Mouse (Mus musculus): ENCODE results near the gene Gm49339. TPM values are rescaled to one million over a fixed set of nuclear protein-coding genes. Genes with fewer than 3 reads are reported as not detected.
"Not testable (repeated sequence)": the region's sequence is repeated elsewhere in the genome, so short reads cannot be mapped to it uniquely, and the experiment has no call there.

Gm49339 gene
- not detected for total RNA-seq (2021)
- long read RNA-seq, experiment 1, result 0 reads
- long read RNA-seq, experiment 2, result 0 reads

DNA sequence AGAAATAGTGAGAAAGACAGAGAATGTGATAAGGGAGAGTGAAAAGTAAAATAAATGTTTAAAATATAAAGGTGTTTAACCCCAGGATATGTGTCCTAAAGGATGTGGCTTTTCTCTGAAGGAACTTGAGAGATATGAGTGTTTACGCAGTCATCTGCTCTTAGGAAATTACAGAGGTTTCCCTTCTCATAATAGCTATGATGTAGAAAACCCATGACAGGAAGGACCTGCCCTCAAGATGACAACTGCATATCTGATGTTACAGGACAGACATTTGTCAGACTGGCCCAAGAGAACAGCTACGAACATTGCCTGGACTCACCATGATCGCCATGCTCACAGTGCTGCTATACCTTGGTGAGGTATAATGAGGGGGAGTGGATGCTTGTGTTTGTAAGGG, at the start of gene Gm49339, which contains the start of gene Lilr4b:
Gene Gm49339, plus strand, starts transcription at position 216 of the 400 bp plus-strand sequence.
Gene Lilr4b, plus strand, starts transcription at position 236 of the 400 bp plus-strand sequence.
- DNase-seq (ENCODE audit: extremely low spot score in 1 of 2, low spot score in 2 of 2); H3K27ac ChIP-seq; intact Hi-C loops (cut with DNase I): not testable (repeated sequence)

DNA sequence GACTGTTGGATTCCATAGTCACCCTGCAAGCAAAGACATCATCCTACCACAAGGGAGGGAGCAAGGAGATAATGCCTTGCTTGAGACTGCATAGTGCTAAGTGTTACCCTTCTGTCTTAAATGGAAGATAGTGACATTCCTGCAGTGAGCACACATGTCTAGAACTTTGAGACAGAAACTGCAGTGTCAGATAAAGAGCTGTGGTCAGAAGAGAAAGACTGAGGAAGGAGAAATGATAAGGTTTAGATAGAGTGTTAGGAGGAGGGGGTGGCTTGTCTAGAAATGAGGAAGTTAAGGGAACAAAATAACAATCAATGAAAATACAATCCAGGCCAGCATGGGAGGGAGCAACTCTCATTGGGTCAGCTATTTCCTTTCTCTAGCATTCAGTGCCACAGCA, 47.5 kb upstream of the Gm49339 start:
- TF ChIP-seq CTCF (IDR thresholded peaks at IDR 0.05), result no peak
- Histone ChIP-seq H3K4me3 (no peak overlapping the region), H3K27ac (no peak overlapping the region)
- DNase-seq (ENCODE audit: extremely low spot score in 1 of 2, low spot score in 2 of 2), result no peak
- intact Hi-C loops (cut with DNase I), result no loop called here

More for the DNA sequence above, at the start of gene Gm49339, which contains the start of gene Lilr4b:
- H3K4me3 ChIP-seq, result not testable (repeated sequence)

DNA sequence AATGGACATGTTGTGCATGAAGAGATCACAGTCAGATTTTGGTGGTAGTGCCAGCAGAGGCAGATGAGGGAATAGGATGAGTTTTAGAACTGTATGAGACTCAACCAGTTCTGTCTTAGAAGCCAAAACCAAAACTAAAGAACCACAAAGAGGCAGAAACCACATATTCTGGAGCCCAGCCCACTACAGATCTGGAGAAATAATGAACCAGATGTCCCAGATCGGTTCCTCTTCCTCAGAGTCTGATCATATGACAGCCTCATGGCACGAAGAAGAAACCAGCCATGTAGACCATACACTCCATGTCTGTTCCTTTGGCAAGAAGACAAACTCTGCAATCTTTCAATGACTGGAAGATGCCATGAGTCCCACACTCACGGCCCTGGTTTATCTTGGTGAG, 44.7 kb upstream of the Gm49339 start:
- DNase-seq (ENCODE audit: extremely low spot score in 1 of 2, low spot score in 2 of 2), result no peak
- intact Hi-C loops (cut with DNase I), result no loop called here
- no peak overlapping the region for H3K4me3 ChIP-seq
- no peak overlapping the region for H3K27ac ChIP-seq
- TF ChIP-seq CTCF (IDR thresholded peaks at IDR 0.05), result no peak

DNA sequence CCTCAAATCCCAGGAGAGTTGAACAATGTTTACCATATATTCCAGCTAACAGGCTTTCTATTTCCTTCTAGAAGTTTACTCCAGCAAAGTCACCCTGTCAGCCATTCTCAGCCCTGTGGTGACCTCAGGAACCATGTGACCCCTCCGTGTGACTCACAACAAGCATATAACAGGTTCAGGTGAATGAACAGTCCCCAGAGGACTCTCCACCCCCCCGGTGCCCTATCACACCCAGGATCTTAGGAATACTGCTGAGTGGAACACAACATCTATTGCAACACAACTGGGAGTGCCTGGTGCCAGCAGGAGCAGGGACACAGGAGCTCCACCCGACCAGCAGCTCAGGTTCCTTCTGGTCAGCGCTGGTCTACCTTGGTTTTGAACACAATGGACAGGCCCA, 28.8 kb upstream of the Gm49339 start:
- no peak overlapping the region for H3K27ac ChIP-seq
- TF ChIP-seq CTCF (IDR thresholded peaks at IDR 0.05), result no peak
- no peak overlapping the region for H3K4me3 ChIP-seq
- intact Hi-C loops (cut with DNase I), result no loop called here
- no peak for DNase-seq (ENCODE audit: extremely low spot score in 1 of 2, low spot score in 2 of 2)

GRCm38 (mm10) chr10:51453616-51454298, 26.7 kb upstream of the Gm49339 start:
- Histone ChIP-seq H3K4me3 (no peak overlapping the region), H3K27ac (no peak overlapping the region)
- DNase-seq (ENCODE audit: extremely low spot score in 1 of 2, low spot score in 2 of 2), result no peak
- TF ChIP-seq CTCF (IDR thresholded peaks at IDR 0.05), result no peak
- intact Hi-C loops (cut with DNase I), result no loop called here

DNA sequence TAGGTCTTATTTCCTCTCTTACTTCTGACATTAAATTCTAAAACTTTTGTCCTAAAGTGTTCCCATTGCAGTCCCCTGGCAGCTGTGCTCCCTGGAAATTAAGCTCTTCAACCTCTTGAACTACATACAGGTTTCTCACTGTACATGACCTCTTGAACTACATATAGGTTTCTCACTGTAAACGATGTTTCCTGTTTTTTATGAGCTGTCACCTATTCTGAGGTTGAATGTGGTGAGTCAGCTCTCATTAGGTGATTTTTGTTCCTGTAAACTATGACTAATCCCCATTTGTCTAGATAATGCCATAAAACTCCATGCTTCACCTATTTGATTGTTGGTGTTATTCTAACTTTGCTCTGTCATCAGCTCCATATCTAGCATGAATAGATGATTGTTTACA, 26.0 kb upstream of the Gm49339 start:
- no peak overlapping the region for H3K4me3 ChIP-seq
- no peak overlapping the region for H3K27ac ChIP-seq
- intact Hi-C loops (cut with DNase I), result no loop called here
- TF ChIP-seq CTCF (IDR thresholded peaks at IDR 0.05), result no peak
- DNase-seq (ENCODE audit: extremely low spot score in 1 of 2, low spot score in 2 of 2), result no peak

DNA sequence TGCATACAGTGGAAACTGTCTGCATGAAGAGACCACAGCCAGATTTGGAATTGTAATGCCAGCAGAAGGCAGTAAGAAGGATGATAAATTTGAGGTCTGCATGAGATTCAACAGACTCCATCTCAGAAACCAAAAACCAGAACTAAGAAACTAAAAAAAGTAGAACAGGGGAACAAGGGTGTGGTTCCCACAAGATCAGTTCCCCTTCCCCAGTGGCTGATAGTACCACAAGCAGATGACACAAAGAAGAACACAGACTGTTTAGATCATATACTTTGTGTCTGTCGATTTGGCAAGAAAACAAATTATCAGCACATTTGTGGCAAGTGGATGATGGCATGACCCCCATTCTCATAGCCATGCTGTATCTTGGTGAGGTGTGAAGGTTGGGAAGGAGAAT, 24.6 kb upstream of the Gm49339 start:
- no peak overlapping the region for H3K4me3 ChIP-seq
- no peak overlapping the region for H3K27ac ChIP-seq
- DNase-seq (ENCODE audit: extremely low spot score in 1 of 2, low spot score in 2 of 2), result no peak
- TF ChIP-seq CTCF (IDR thresholded peaks at IDR 0.05), result no peak
- intact Hi-C loops (cut with DNase I), result no loop called here

DNA sequence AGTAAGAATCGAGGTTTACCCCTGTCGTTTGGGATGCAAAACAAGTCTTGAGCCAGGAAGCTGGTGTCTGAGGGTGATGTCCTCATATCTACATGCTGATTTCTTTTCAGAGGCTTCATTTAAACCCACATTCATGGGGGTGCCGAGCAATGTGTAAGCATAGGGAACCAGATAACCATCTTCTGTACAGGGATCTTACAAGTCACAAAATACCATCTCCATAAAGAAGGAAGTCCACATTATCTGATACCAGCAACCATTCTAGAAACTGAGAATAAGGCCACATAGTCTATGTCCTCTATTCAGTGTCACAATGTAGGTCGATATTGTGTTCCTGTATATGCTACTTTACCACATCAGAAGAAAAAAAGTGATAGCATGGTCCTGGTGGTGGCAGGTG, 24.0 kb upstream of the Gm49339 start:
- no peak overlapping the region for H3K4me3 ChIP-seq
- intact Hi-C loops (cut with DNase I), result no loop called here
- TF ChIP-seq CTCF (IDR thresholded peaks at IDR 0.05), result no peak
- no peak overlapping the region for H3K27ac ChIP-seq
- no peak for DNase-seq (ENCODE audit: extremely low spot score in 1 of 2, low spot score in 2 of 2)

DNA sequence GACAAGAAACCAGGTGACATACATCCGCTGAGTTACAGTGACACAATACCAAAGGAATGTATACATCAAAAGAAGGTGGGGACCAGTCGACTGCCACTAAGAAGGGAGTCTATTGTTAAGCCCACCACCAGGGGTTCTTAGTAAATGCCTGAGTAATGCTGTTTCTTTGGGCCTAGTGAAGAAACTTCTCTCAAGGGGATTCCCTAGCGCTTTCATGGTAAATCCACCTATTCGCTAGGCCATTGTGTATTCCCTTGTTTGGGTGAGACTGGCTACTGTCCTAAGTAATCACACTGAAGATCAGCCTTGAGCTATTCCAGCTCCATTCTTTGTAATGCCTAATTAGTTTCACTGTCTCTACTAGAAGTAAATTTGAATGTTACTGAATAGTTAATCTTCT, 16.6 kb upstream of the Gm49339 start:
- intact Hi-C loops (cut with DNase I); H3K27ac ChIP-seq; DNase-seq (ENCODE audit: extremely low spot score in 1 of 2, low spot score in 2 of 2); H3K4me3 ChIP-seq: not testable (repeated sequence)

- H3K4me3 ChIP-seq; intact Hi-C loops (cut with DNase I); H3K27ac ChIP-seq; DNase-seq (ENCODE audit: extremely low spot score in 1 of 2, low spot score in 2 of 2): not testable (repeated sequence)
Observed at GRCm38 (mm10) chr10:51490691-51491090, 10.3 kb downstream of the Gm49339 start, which contains the start of gene Lilrb4a. Gene Lilrb4a, plus strand, starts transcription at chr10:51490956.

GRCm38 (mm10) chr10:51520021-51520420, 39.6 kb downstream of the Gm49339 start:
- Histone ChIP-seq H3K27ac (no peak overlapping the region), H3K4me3 (no peak overlapping the region)
- TF ChIP-seq CTCF (IDR thresholded peaks at IDR 0.05), result no peak
- no peak for DNase-seq (ENCODE audit: extremely low spot score in 1 of 2, low spot score in 2 of 2)
- intact Hi-C loops (cut with DNase I), result no loop called here

- Histone ChIP-seq H3K4me3 (no peak overlapping the region), H3K27ac (no peak overlapping the region)
- intact Hi-C loops (cut with DNase I), result no loop called here
- DNase-seq (ENCODE audit: extremely low spot score in 1 of 2, low spot score in 2 of 2), result no peak
- no peak for TF ChIP-seq CTCF (IDR thresholded peaks at IDR 0.05)
Observed at GRCm38 (mm10) chr10:51521453-51521852, 41.0 kb downstream of the Gm49339 start.

- no peak overlapping the region for H3K4me3 ChIP-seq
- H3K27ac ChIP-seq, result no peak overlapping the region
- TF ChIP-seq CTCF (IDR thresholded peaks at IDR 0.05), result no peak
- DNase-seq (ENCODE audit: extremely low spot score in 1 of 2, low spot score in 2 of 2), result no peak
- intact Hi-C loops (cut with DNase I), result no loop called here
Observed at GRCm38 (mm10) chr10:51526090-51526489, 45.7 kb downstream of the Gm49339 start.

All from left cerebral cortex, adult 2 months (tissue).